Mouse (Mus musculus): ENCODE results near the gene Cep250.
A peak's percentile ranks its signal among the peaks of the same experiment; 100 is the strongest.
"Not testable (repeated sequence)": the region's sequence is repeated elsewhere in the genome, so short reads cannot be mapped to it uniquely, and the experiment has no call there.

Gene Cep250

DNA sequence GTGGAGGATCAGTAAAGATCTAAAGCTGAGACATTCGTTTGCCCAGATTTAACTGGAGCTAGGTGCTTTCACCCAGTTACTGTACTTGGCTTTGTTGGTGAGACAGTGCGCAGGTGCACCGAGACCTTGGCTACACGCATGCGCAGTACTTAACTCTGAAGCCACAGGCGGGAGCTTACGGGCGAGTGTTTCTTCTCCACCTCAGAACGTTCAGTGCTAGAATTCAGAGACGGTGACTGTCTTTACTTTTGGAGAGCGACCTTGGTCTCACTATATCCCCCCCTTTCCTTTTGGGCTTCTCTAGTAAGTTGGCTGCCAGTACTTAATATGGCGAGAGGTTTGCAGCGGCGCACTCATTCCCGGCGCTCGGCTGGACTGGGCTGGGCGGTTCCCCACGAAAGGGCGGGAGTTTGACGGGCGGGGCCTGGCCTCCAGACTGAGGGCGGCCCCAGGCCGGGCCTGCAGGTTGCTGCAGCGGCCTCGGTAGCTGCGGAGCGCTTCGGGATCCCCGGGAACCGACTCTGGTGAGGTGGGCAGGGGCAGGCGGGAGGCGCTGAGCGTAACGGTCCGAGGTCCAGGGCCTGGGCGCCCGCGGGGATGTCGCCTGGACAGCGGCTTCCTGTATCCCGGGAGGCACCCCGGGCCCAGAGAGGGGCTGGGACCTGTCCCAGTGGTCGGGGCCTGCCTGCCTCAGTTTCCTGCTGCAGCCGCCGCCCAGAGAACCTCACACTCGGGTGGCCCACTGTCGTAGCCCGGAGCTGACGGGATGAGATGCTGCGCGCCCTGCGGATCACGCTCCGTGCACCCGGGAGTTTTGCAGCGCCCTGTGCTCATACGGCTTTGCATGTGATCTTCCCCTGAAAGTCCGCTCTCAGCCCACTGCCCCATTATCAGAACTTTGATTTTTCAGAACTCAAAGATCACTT lies at the start of gene Cep250:
Cep250 (plus strand) TSS at position 325 of the 926 bp plus-strand sequence.
- DNase-seq (ENCODE audit: low spot score) = peak; percentile 93

DNA sequence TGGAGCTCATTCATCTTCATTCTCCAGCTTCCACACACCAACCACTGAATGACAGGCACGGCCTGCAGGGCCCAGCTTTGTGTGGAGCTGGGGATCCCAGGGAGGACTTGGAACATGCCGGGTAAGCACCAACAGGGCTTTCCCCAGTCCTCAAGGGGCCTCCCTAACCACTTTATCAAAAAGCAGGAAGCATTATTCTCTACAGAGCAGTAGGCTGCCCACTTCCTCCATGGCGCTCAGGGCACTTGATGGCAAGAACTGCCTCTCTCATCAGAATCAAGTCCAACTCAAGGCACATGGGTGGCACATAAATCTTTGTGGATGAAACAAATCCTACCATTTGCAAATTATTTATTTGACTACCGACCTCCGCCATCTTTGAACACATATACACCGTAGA lies 41.6 kb upstream of the Cep250 start:
- DNase-seq (ENCODE audit: low spot score) = no peak

DNA sequence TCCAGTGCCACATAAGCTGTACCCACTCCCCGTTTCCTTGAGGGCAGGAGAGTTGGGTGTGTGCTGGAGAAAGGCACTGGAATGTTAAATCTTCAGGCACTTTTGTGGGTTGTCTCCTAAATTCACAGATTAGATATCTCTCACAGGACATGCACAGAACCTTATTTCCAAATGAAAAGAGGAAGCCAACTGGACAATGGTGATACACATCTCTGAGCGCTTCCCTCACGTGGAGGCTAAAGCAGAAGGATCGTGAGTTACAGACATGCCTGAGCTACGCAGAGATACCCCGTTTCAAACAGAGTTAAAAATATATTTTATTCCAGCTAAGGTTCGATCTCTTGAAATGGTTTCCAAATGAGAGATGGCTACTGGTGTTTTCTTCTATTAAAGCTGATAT lies 33.1 kb upstream of the Cep250 start:
- DNase-seq (ENCODE audit: low spot score) = no peak

DNA sequence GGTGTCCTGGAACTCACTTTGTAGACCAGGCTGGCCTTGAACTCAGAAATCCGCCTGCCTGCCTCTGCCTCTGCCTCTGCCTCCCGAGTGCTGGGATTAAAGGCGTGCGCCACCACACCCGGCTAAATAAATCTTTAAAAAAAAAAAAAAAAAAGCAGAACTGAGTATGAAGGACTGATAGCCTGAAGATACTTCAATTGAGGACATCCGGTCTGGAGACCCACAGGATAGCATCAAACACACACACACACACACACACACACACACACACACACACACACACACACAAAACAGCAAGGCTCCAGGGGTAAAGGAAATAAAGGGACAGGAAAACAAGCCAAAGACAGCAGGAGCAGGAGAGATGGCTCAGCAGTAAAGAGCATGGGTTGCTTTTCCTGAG lies 31.0 kb upstream of the Cep250 start:
- not testable (repeated sequence) for DNase-seq (ENCODE audit: low spot score)

DNA sequence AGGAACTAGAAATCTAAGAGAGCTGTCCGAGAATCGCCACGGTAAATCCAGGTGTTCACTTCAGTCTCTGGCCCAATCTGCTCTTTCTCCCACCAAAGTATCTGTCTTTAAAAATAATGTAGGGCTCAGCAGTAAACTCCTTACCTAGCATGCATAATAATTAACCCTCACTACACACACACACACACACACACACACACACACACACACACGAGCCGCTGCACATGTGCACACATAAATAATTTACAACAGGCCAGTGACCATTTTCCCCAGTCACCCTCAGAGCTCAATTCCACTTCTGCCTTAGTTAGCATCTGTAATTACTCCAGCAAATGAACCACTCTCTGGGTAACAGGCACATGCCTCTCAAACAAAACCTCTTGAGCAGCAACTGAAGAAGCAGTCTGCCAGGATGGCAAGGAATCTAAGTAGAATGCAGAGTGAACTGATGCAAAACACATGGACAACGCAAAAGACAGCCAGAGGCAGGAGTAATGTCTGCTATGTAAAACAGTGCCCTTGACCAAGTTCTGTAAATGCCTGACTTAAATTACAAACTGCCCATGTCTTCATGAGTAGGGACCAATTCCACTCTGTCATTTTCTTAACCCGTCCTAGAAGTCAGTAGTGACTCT lies 27.4 kb upstream of the Cep250 start:
- DNase-seq (ENCODE audit: low spot score) = no peak

DNA sequence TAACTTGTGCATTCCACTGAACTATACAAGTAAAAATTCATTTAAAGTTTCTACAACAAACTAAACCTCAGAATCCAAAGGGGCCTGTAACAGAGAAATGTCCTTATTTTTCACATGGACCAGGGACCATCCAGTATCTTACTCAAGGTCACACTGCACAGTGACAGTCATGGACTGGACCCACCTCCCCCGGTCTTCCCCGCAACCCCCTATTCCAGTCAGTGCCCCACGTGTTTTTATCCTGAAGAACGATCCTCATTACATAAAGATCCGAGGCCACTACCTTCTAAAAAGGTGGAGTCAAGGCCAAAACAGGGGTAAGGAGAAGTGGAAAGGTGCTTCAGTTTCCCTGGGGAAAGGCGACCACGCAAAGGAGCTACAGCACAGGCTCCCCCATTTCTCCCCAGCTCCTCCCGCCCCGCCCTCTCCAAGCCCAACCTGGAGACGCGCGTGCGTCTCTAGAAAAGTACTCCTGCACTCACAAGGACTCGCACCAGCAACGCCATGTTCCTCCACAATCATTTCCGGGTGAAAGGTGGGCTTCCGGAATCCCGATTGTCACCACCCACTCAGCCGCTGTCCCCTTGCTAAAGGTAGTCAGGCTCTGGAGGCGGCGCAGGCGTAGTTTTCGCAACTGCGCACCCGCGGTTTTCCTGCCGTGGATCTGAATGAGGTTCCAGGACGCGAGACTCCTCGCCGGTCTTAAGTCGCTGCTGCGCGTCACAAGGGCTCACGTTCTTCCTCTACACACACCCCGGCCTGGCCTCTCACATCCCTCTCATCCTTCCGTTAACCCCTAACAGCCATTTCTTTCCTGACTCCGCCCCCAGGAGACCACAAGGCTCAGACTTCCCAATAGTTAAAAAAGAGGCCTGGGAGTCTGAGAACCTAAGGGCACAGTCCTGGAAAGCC lies 26.5 kb upstream of the Cep250 start, which contains the start of gene Uqcc1:
Uqcc1 (minus strand) TSS at position 780 of the 912 bp plus-strand sequence.
- peak; percentile 96 for DNase-seq (ENCODE audit: low spot score)

DNA sequence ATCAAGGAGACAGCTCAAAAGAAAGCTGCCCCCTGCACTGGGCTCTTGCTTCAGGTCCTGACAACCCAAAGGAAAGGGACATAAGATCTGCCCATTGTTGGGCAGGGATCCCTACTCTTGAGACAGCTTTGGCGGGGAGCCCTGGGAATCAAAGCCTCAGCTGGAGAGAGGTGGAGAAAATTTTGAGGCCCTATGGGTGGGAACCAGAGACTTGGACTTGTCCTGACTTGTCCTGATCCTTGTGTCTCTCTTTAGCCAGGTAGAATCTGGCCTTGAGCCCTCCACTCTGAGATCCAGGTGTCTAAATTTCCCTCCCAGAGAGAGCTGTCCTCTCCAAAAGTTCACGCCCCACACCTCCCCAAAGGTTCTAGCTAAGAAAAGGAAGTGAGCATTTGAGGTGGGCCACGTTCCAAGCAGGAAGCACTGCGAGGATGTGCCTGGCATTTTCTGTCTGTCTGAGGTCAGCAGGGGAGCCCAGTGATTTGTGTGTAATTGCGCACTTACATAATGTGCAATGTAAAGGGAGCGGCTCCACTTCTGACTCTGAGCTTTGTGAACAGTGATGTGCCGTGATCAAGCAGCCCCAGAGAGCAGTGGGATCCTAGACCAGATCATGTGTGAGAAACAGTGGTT lies 16.2 kb upstream of the Cep250 start:
- DNase-seq (ENCODE audit: low spot score) = no peak

DNA sequence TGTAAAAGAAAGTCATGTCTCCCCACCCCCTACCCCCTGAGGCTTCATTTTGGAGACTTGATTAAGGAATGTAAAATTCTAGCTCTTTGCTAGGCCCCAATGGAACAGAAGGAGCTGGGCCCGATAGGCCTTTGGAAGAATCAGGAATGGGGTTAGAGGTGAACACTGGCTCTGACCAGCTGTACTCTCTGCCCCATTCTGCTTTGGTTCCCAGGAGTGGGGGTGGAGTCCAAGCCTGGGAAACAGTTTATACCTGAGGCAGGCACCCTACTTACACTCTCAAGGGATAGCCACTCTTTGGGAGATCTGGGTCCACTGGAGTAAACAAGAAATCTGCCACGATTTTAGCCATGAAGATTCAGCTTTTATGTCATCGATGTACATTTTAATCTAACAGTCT lies 15.6 kb upstream of the Cep250 start, which contains the start of gene Gm15557:
Gm15557 (plus strand) TSS at position 48 of the 400 bp plus-strand sequence.
- no peak for DNase-seq (ENCODE audit: low spot score)

DNA sequence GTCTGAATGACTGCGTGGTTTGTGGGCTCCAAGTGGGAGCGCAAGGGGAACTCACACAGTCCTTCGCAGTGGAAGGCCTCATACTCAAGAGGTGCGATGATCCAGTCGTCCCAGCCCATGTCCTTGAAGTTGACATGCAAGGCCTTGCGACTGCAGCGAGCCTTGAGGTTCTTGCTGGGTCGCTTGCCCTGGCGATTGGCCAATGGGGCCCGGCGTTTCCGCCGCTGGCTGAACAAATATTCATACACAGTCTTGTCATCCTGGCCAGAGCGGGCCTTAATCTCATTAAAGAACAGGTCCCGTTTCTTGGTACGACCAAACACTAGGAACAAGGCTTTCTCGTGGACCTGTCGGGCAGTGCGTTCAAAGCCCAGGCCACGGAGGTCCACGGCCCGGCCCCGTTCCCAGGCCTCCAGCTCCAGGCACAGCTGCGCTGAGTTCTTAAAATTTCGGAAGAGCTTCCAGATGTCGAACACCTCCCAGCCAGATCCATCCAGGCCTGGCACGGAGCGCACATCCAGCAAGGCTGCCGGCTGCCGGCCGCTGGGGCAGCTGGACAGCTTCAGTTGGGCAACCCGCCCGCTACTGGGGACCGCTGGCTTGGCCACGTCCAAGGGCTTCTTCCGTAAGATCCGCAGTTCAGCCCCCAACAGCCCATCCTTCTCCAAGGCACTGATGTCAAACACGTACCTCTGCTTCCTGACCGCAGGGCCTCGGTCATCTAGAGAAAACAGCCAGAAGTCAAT lies 14.4 kb upstream of the Cep250 start:
- DNase-seq (ENCODE audit: low spot score) = no peak

DNA sequence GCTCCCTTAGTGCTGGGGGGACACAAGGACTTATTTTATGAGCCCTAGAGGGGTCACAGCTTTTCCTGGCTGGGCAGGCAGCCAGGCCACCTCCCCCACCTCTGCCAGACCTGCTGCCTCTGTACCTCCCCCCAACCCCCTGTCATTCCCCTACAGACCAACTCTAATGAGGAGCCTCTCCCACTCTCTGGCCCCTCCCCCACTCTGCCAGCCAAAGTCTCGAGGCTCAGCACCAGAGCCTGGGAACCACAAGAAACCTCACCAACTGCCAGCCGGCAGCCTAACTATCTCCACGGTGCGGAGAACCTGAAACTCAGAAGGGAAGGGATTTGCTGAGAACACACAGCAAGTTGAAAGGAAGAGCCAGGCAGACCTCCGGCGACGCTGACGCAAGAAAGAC lies 12.8 kb upstream of the Cep250 start:
- no peak for DNase-seq (ENCODE audit: low spot score)

DNA sequence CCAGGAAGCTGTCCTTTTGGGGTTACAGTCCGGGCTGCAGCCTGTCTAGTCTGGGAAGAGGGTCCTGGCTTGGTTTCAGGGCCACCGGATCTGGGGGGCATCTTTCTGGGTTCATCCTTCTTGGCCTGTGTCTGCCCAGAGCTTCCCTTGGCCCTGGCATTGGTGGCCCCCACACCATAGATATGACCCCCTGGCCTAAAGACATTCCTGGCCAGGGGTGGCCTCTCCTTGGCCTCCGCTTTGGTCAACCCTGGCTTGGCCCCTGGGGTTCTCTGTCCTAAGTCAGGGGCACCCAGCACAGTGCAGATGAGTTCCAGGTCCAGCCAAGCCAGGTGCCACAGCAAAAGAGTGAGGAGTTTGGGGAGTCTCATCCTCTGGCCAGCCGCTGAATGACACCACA lies 11.6 kb upstream of the Cep250 start:
- DNase-seq (ENCODE audit: low spot score) = no peak

DNA sequence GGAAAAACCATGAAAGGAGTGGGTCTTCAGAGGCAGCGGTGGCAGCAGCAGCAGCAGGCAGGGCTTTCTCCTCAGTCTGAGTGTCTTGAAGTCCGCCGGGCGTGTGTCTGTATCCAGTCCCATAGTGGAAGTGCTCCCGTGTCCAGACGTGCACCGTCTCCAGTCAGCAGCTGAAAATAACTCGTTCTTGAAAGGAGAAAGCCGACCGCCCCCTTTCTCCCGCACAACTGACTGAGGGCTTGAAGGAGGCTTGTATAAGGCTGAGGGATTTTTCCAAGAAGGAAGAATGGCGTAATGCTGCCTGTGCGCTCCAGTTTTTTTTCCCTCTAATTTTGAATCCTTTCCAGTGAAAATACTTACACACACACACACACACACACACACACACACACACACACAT lies 11.1 kb upstream of the Cep250 start, which contains the start of gene Gdf5:
Gdf5 (minus strand) TSS at position 244 of the 400 bp plus-strand sequence.
- peak; percentile 24 for DNase-seq (ENCODE audit: low spot score)

DNA sequence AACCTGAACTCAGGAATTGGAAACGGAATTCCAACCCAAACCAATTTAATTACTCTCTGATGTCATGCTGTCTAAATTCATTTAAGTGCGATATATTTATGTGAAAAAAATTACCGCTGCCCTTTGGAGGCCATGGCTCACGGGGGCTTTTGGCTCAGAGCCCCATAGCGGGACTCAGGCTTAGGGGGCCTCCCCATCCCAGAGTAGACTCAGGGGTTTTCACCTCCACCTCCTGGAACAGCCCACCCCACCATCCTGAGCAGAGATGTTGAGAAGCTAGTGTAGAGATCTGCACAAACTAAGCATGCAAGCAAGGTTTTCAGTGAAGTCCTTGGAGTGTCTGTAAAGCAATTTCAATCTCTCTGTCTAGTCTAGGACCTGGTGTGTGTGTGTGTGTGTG lies 10.7 kb upstream of the Cep250 start:
- DNase-seq (ENCODE audit: low spot score) = no peak

DNA sequence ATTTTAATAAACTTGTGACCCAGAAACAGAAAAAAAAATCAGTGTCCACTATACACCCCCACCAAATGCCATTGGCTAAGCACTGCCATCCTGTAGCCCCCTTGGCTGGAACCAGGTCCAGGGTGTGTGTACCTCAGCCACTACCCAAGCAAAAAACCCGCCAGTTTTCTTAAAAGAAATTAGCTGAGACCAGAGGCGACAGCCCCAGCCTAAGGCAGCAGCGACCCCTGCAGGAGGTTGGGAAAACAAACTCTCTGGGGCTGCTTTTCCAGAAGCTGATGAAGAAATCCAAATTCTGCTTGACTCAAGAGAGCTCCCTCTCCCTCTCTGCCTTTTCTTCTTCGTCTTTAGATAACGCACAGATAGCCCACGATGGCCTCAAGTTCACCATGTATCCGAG lies 10.2 kb upstream of the Cep250 start:
- peak; percentile 75 for DNase-seq (ENCODE audit: low spot score)

DNA sequence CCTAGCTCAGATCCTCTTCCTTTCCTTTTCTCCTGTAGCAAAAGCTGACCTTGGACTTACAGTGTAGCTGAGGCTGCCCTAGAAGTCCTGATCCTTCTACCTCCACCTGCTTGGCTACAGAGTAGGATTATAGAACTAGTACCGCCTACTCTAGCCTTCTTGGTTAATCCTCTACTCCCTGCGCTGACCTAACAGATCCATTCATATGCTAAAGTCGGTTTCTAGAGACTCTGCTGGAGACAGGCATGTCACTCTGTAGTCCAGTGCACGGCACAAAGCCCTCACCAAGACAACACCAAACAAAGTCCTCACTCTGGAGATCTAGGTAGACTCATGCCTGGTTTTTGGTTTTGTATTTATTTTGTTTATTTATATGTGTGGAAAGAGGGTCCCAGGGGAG lies 9.8 kb upstream of the Cep250 start:
- no peak for DNase-seq (ENCODE audit: low spot score)

DNA sequence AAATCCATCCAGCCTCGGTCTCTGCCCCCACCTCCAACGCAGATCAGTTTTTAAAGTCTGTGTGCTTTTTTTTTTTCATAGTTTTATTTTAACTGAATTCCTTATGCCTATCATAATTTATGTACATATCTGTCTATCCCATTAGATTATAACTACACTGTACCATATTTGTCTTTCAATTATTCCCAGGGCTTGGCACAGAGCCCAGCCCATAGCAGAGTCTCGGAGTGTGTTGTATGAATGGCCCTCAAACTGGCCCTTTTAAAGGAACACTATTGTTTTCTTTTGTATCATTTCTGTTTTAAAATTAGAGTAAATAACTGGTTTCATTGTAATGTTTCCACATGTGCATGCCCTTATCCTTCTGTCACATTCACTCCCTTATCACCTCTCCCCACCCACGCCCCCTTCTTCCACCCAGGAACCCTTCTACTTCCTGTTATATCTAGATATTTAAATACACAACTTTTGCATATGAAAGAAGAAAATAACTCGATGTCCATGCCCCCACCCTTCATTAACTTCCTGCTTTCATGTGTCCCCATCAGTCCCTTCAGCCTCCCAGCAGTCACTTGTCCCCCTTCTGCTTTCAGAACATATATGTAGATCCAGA lies 8.8 kb upstream of the Cep250 start:
- no peak for DNase-seq (ENCODE audit: low spot score)

DNA sequence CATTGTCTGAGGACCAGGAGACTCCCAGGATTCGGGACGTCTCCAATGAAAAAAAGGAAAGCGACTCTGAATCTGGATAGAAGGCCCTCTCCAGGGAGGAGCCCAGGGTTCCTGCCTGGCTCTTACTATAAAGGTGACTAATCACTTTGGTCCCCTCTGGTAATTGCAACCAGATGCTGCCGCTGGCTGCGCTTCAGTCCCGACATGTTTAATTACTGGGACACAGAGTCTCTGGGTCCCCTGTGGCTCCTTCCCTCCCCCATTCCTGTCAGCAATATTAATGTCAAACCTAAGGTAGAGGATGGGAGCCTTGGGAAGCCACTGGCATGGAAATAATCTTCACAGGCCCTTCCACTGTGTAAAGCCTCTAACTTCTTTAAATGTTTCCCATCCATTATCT lies 6.9 kb upstream of the Cep250 start:
- no peak for DNase-seq (ENCODE audit: low spot score)

DNA sequence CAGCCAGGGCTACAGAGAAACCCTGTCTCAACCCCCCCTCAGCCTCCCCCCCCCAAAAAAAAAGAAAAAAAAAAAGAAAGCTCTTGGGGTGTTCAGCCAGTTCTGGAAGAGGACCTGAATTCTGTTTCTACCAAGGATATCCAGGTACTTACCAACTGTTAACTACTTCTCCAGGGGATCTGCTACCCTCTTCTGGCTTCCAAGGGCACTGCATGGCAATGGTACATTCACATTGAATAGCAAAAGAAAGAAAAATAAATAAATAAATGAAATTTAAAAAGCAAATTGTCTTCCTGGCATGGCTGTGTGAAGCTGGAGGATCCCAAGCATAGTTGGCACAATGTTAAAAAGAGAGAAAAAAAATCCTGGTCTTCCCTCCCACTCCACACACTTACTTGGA lies 4.3 kb upstream of the Cep250 start:
- DNase-seq (ENCODE audit: low spot score) = peak; percentile 75

DNA sequence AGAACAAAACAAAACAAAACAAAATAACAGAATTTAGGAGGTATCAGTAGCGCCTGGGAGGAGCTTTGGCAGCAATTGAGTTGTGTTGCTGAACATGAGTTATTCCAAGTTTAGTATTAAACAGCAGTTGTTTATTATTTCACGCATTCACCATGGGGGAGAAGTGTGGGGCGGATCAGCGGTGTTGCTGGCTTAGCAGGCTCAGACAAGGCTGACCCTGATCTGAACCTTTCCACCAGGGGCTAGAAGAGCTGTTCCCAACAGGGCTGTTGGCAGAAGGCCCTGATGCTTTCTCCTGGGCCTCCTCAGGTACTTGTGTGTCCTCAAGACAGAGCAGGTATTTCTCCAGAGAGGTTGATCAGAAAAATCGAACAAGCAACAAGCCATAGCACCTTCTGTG lies 3.7 kb downstream of the Cep250 start:
- no peak for DNase-seq (ENCODE audit: low spot score)

DNA sequence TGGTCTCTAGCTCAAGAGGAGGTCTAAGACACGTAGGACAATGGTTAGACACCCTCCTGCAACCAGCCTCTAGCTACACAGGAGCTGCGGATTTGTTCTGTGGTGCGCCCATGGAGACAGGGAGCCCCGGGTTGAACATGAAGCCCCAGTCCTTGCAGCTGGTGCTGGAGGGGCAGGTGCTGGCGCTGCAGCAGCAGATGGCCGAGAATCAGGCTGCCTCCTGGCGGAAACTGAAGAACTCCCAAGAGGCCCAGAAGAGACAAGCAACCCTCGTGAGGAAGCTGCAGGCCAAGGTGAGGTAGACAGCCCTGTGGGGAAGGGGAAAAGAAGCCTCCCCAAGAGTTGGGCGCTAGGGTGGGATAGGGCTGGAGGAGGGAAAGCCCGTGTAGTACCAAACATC lies 5.6 kb downstream of the Cep250 start:
- DNase-seq (ENCODE audit: low spot score) = no peak
